Mouse (Mus musculus): ENCODE results near the gene Dynlrb2. TPM values are rescaled to one million over a fixed set of nuclear protein-coding genes. Genes with fewer than 3 reads are reported as not detected.

The Dynlrb2 gene
- 22.8 TPM for polyA plus RNA-seq (2014; fragmentation: Illumina TruSeq; extraction: RNeasy Lipid Tissue Mini Kit (QIAGEN cat#74804))

GRCm38 (mm10) chr8:116504477-116505120, at the start of gene Dynlrb2:
Gene Dynlrb2 (plus strand): TSS chr8:116504974.

Other genes with a start within 250 kb of the Dynlrb2 start
- gene Cdyl2, start 228.0 kb downstream of the Dynlrb2 start, polyA plus RNA-seq (2014; fragmentation: Illumina TruSeq; extraction: RNeasy Lipid Tissue Mini Kit (QIAGEN cat#74804)): 0.37 TPM

Measured in ovary, adult 10 weeks (tissue).